Mouse (Mus musculus): ENCODE results near the gene Klhdc8b. TPM values are rescaled to one million over a fixed set of nuclear protein-coding genes. Genes with fewer than 3 reads are reported as not detected.

The Klhdc8b gene
- polyA plus RNA-seq (2017; shearing (Covaris generic)) = 3.6 TPM

DNA sequence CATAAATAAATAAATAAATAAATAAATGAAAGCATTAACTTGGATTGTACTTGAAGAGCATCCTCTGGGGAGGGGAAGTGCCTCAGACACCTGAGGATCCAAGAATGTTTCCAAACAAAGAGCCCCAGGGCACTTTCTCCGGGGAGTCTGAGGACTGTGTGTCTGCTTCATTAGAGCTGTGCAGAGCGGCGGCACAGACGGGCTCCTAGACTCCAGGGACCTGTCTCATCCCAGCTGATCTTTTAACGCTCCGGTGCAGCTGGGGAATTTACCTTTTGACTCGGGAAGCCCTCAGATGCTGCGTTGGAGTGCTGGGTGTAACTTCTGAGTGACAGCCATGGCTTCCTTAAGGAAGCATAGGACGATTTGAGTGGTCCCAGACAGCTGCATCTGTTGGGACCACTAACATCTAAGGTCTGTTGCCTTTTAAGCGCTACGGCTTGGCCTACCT, at the start of gene Klhdc8b:
TSS of gene Klhdc8b (minus strand) at position 401 of the 451 bp plus-strand sequence.

DNA sequence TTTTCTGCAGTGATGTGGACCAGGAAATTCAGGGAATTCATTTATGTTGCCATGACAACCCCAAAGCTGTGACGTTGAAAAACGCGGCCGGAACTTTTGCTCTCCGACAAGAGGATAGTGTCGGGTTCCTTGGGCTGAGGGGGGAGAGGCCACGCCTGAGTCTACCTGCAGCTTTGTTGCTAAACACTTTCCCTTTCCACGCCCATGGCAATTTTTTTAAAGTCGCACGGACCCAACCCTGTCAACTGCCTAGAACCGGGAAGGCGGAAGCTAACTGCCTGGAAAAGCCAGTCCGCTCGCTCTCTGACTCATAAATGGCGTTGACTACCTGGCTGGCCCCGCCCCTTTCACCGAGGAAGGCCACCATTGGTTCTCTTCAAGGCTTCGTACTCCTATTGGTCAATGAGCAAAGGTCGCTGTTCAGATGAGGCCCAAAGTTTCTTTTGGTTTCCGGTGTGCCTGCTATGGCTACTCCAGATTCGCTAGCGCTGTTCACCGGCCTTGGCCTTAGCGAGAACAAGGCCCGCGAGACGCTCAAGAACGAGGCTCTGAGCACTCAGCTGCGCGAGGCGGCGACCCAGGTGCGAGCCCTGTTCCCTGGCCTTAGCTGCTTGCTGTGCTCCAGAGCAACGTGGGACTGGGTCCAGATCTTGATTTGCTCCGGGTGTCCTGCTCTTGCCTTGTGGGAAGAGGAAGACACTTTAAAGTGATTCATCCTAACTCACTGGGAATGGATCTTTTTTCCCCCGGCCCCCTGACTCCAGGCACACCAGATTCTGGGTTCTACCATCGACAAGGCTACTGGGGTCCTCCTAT, 46.4 kb upstream of the Klhdc8b start, which contains the start of gene Qars:
TSS of gene Qars (plus strand) at position 88 of the 816 bp plus-strand sequence.

DNA sequence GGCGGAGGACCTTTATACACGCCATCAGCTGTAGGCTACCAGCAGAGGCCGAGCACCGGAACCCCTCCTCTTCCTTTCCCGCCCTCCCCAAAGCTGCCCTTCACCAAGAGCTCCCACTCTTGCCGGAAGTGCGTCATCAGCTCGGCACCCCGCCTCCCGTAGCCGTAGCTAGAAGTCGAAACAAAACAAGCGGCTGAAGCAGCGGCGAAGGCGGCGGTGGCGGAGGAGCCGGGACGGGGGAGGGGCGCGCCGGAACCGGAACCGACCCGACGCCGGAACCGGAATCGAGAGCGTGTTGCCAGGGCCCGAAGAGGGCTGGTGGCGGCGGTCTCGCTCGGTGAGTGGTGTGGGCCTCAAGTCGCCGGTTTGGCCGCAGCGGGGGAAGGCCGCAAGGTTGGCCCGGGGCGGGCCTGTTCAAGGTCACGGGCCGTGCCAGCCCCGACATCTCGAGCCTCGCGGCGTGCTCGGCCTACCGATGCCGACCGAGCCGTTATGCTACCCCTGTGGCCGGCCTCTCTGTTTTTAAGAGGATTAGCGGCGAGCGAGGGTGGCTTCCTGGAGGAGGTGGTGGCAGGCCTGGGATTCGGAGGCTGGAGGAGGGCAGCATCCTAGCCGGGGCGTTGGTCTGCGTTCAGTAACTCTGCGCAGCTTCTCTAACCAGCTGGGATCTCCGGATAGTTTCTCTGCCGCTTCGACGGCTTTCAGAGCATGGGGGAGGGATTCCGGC, 29.3 kb upstream of the Klhdc8b start, which contains the start of gene Usp19:
TSS of gene Usp19 (plus strand) at position 44 of the 727 bp plus-strand sequence.

DNA sequence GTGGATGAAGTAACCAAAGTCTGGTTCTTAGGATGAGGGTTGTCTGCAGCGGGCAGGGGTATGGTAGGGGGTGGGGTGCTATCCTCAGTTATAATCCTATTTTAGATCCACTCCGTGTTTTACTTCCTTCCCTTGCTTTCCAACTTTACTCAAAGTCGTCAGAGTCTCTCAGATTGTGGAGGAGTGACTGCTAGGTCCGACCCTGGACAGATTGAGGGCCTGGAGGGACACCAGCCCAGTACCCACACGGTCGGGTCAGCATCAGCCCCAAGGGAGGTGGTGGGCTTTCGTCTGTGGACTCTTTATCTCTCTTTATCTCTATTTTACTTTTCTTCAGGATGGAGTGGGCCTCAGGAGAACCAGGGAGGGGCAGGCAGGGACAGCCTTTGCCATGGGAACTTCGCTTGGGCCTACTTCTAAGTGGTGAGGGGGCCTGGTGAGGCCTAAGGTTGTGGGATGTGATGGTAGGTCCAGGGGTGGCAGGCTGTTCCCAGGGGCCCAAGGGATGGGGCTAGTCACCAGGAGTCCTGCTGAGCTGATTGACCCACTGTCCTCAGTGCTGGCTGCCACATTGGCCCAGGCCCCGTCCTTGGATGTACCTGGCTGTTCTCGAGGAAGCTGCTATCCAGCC, 18.5 kb upstream of the Klhdc8b start, which contains the start of gene Lamb2:
TSS of gene Lamb2 (plus strand) at position 16 of the 631 bp plus-strand sequence.

DNA sequence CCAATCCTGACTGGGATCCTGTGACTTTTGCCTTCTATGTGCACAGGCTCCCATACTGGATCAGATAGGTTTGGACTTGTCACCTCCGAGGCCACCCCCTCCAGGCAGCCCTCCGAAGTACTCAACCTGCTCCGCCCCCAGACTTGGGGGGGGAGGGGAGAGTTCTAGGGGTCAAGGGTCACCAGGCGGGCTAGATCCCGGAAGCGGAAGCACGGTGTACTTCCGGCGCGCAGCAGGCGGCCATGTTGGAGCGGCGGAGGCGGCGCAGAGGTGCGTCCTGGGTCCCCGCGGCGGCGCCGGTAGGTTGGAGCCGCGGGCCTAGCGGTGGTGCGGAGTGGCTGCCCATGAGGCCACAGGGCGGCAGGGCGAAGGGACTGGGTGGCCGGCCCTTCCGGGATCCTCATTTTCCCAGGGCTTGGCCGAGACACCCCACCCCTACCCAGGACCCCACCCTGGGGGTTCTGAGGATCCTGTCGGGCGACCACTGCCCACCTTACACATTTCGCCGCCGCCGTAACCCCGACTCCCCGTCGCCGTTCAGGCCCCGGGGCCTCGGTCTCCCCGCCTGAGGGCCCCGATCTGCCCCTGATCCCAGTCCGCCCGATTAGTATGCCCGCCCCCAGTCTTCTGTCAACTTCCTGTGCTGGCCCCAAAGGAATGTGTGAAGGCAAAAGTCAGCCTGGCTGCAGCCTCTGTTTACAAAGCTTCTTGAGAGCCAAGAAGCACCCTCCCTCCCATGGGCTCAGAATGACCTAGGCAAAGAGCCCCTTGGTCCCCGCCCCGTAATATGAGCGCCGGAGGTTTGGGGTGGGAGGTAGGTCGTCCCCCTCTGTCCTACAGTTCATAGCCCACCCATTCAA, 832 bp downstream of the Klhdc8b start, which contains the start of gene Ccdc71:
TSS of gene Ccdc71 (plus strand) at position 209 of the 860 bp plus-strand sequence.

DNA sequence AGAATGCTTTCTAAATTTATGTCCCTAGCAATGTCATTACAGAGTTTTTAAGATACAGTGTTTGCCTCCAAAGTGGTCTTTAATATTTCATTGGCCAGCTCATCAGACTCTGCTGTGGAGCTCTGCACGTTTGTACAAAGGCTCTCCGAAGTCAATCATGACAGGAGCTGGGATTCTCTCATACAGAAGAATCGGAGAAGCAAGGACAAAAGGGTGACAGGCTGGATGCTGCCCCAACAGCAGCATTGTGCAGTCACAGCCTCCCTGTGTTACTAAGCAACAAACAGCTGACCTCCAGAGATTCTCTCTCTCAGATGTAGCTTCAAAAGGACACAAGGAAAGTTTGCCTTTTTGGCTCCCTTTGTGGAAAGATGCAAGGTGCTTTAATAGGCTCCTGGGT, 25.2 kb downstream of the Klhdc8b start, which contains the start of gene BC048562:
TSS of gene BC048562 (plus strand) at position 301 of the 400 bp plus-strand sequence.

DNA sequence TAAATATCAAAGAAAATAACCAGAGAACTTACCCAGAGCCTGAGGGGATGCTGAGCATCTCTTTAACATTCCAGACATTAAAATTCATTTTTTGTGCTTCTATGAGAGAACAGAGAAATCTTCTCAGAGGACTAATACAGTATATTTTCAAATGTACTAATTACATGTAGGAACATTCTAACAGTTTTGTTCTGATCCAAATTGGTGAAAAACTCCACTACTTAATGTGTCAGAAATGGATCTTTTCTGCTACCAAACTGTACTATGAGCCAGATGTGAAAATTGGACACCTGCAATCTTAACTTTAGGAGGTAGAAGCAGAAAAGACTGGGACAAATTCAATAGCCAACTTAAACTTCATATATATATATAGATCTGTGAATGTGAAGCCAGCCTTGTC, 33.0 kb downstream of the Klhdc8b start, which contains the start of gene Ccdc36:
TSS of gene Ccdc36 (minus strand) at position 101 of the 400 bp plus-strand sequence.

Other genes with a start within 250 kb of the Klhdc8b start
- 5.1 TPM for gene Dag1, start 197.6 kb downstream of the Klhdc8b start, polyA plus RNA-seq (2017; shearing (Covaris generic))
- gene Nicn1, start 171.2 kb downstream of the Klhdc8b start, polyA plus RNA-seq (2017; shearing (Covaris generic)) = 2.9 TPM
- 0.35 TPM for gene Amt, start 164.7 kb downstream of the Klhdc8b start, polyA plus RNA-seq (2017; shearing (Covaris generic))
- 307 TPM for gene Rhoa, start 155.5 kb downstream of the Klhdc8b start, polyA plus RNA-seq (2017; shearing (Covaris generic))
- 19.7 TPM for gene Tcta, start 155.4 kb downstream of the Klhdc8b start, polyA plus RNA-seq (2017; shearing (Covaris generic))
- 765 TPM for gene Gpx1, start 122.7 kb downstream of the Klhdc8b start, polyA plus RNA-seq (2017; shearing (Covaris generic))
- gene Usp4, start 113.7 kb downstream of the Klhdc8b start, polyA plus RNA-seq (2017; shearing (Covaris generic)) = 152 TPM
- gene 1700102P08Rik, start 68.8 kb downstream of the Klhdc8b start, polyA plus RNA-seq (2017; shearing (Covaris generic)) = 2.8 TPM
- not detected for gene Ccdc36, start 33.1 kb downstream of the Klhdc8b start, polyA plus RNA-seq (2017; shearing (Covaris generic))
- gene BC048562, start 25.1 kb downstream of the Klhdc8b start, polyA plus RNA-seq (2017; shearing (Covaris generic)) = not detected
- gene Ccdc71, start 1.1 kb downstream of the Klhdc8b start, polyA plus RNA-seq (2017; shearing (Covaris generic)) = 51.6 TPM
- 0.16 TPM for gene Lamb2, start 18.2 kb upstream of the Klhdc8b start, polyA plus RNA-seq (2017; shearing (Covaris generic))
- gene Usp19, start 29.0 kb upstream of the Klhdc8b start, polyA plus RNA-seq (2017; shearing (Covaris generic)) = 138 TPM
- gene Qars, start 46.1 kb upstream of the Klhdc8b start, polyA plus RNA-seq (2017; shearing (Covaris generic)) = 129 TPM
- gene Qrich1, start 55.2 kb upstream of the Klhdc8b start, polyA plus RNA-seq (2017; shearing (Covaris generic)) = 144 TPM
- 122 TPM for gene Impdh2, start 98.7 kb upstream of the Klhdc8b start, polyA plus RNA-seq (2017; shearing (Covaris generic))
- 77.9 TPM for gene Ndufaf3, start 105.9 kb upstream of the Klhdc8b start, polyA plus RNA-seq (2017; shearing (Covaris generic))
- gene Dalrd3, start 108.3 kb upstream of the Klhdc8b start, polyA plus RNA-seq (2017; shearing (Covaris generic)) = 131 TPM
- gene Wdr6, start 117.2 kb upstream of the Klhdc8b start, polyA plus RNA-seq (2017; shearing (Covaris generic)) = 90.3 TPM
- 16.3 TPM for gene P4htm, start 136.1 kb upstream of the Klhdc8b start, polyA plus RNA-seq (2017; shearing (Covaris generic))
- gene Arih2, start 187.8 kb upstream of the Klhdc8b start, polyA plus RNA-seq (2017; shearing (Covaris generic)) = 54.4 TPM
- gene Slc25a20, start 200.5 kb upstream of the Klhdc8b start, polyA plus RNA-seq (2017; shearing (Covaris generic)) = 68.6 TPM
- gene Prkar2a, start 227.7 kb upstream of the Klhdc8b start, polyA plus RNA-seq (2017; shearing (Covaris generic)) = 3.9 TPM